Mouse (Mus musculus): ENCODE data around the gene Megf11. TPM values are rescaled to one million over a fixed set of nuclear protein-coding genes. Genes with fewer than 3 reads are reported as not detected.
A peak's percentile ranks its signal among the peaks of the same experiment; 100 is the strongest.

The Megf11 gene
- polyA plus RNA-seq, 1 experiment from 2014 or later = 18.0 TPM

GRCm38 (mm10) chr9:64532711-64533242 lies 147.4 kb downstream of the Megf11 start:
- Histone ChIP-seq H3K9me3 (no peaks in the 10 kb centered on the region), H3K27ac (replicated peaks) (no peak overlapping the region), H3K36me3 (no peaks in the 10 kb centered on the region), H3K4me3 (no peak overlapping the region), H3K4me2 (no peak overlapping the region), H3K9ac (no peak overlapping the region), H3K4me1 (replicated peaks) (peaks cover 38% of the 10 kb centered on the region), H3K27me3 (peaks cover 3% of the 10 kb centered on the region; the same call in 1 of the 2 replicates)
- WGBS = 64% methylated on average over 4 of the region's 4 CpGs
- no peak for ATAC-seq (ENCODE audit: low read depth)

GRCm38 (mm10) chr9:64533488-64534119 lies 148.2 kb downstream of the Megf11 start:
- H3K4me3 ChIP-seq = no peak overlapping the region
- H3K4me2 ChIP-seq = no peak overlapping the region
- peaks cover 38% of the 10 kb centered on the region for H3K4me1 ChIP-seq (replicated peaks)
- WGBS = 24% methylated on average over 15 of the region's 15 CpGs
- no peaks in the 10 kb centered on the region for H3K36me3 ChIP-seq
- H3K9ac ChIP-seq = no peak overlapping the region
- no peaks in the 10 kb centered on the region for H3K9me3 ChIP-seq
- peak; percentile 64 for ATAC-seq (ENCODE audit: low read depth)
- H3K27ac ChIP-seq (replicated peaks) = no peak overlapping the region
- H3K27me3 ChIP-seq = peaks cover 5% of the 10 kb centered on the region

DNA sequence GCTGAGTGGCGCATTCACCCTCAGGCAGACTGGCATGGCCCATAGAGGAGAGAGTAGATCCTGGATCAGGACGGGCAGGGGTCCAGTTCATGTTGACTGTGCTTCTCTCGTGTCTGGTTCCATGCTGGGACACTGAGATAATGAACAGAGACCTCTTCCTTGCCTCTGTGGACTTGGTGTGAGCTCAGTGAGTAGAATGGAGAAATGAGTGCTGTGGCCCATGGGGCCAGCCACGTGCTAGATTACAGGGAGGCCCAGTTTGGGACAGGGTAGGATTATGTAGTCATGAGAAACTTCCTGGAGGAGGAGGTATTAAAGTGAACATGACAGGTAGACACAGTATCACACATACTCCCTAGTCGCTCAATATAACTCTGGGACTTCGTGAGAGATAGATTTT lies 148.9 kb downstream of the Megf11 start:
- no peak for ATAC-seq (ENCODE audit: low read depth)
- Histone ChIP-seq H3K36me3 (no peaks in the 10 kb centered on the region), H3K4me3 (no peak overlapping the region), H3K4me1 (replicated peaks) (peaks cover 32% of the 10 kb centered on the region), H3K27ac (replicated peaks) (no peak overlapping the region), H3K9me3 (no peaks in the 10 kb centered on the region), H3K9ac (no peak overlapping the region), H3K27me3 (peaks cover 7% of the 10 kb centered on the region), H3K4me2 (no peak overlapping the region)
- WGBS = 72% methylated on average over 6 of the region's 6 CpGs

DNA sequence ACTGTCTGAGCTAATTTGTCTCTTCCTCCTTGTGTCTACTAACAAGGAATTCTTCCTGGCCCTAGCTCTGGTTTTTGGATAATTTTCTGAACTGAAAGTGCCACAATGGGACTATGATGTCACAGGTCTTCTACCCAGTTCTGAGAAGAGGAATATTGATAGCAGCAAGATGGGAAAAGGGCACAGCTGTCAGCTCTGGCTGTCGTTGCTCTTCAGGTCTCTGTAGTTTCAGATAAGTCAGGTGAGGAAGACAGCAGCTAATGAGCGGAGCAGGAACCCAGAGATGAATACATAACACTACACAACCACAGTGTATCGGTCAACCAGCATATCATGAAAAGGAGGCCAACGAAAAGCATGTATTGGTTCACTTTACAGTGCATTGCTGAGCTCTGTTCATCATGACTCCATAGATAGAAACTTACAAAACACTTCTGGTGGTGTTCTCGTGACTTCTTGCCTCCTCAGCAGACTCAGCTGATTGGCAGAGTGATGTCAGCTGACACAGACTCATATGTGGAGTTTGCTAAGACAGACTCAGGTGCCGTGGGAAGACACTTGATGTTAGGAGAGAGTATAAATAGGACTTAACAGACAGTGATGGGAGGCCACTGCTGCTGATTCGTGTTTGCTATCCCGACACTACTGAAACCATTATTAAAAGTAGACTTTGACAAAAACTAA lies 149.6 kb downstream of the Megf11 start:
- Histone ChIP-seq H3K4me1 (replicated peaks) (peaks cover 28% of the 10 kb centered on the region), H3K9me3 (no peaks in the 10 kb centered on the region), H3K36me3 (no peaks in the 10 kb centered on the region), H3K4me2 (no peak overlapping the region), H3K4me3 (no peak overlapping the region), H3K9ac (no peak overlapping the region), H3K27ac (replicated peaks) (no peak overlapping the region), H3K27me3 (peaks cover 10% of the 10 kb centered on the region)
- ATAC-seq (ENCODE audit: low read depth) = no peak
- WGBS = 89% methylated on average over 8 of the region's 8 CpGs

GRCm38 (mm10) chr9:64537821-64538220 lies 152.4 kb downstream of the Megf11 start:
- 74% methylated on average over 4 of the region's 4 CpGs for WGBS
- H3K9me3 ChIP-seq = no peaks in the 10 kb centered on the region
- no peak overlapping the region for H3K4me3 ChIP-seq
- no peak overlapping the region for H3K9ac ChIP-seq
- ATAC-seq (ENCODE audit: low read depth) = no peak
- H3K4me1 ChIP-seq (replicated peaks) = peaks cover 37% of the 10 kb centered on the region
- H3K36me3 ChIP-seq = no peaks in the 10 kb centered on the region
- H3K27ac ChIP-seq (replicated peaks) = no peak overlapping the region
- H3K27me3 ChIP-seq = peaks cover 17% of the 10 kb centered on the region
- H3K4me2 ChIP-seq = no peak overlapping the region

DNA sequence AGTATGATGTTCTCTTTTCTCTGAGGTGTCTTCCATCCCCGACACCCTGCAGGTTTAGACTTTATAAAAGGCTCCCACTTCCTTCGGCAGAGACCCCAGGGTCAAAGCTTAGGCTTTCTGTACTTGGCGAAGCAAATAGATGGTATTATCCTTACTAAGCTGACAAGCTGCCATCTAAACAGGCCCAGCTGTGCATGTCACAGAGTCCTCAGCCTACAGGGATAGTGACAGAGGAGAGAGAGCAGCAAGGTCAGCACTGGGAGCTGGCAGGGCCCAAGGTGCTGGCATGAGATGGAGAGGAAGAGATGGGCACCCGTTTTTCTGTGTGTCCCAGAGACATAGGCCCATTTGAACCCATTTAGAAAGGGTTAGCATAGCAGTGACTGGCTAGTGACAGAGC lies 156.8 kb downstream of the Megf11 start:
- no peak overlapping the region for H3K27ac ChIP-seq (replicated peaks)
- no peak overlapping the region for H3K4me2 ChIP-seq
- ATAC-seq (ENCODE audit: low read depth) = no peak
- WGBS = 84% methylated on average over 4 of the region's 4 CpGs
- peaks cover 14% of the 10 kb centered on the region for H3K27me3 ChIP-seq
- H3K4me3 ChIP-seq = no peak overlapping the region
- H3K4me1 ChIP-seq (replicated peaks) = peaks cover 25% of the 10 kb centered on the region
- H3K9me3 ChIP-seq = no peaks in the 10 kb centered on the region
- no peaks in the 10 kb centered on the region for H3K36me3 ChIP-seq
- no peak overlapping the region for H3K9ac ChIP-seq

- Histone ChIP-seq H3K4me3 (no peak overlapping the region), H3K27ac (replicated peaks) (no peak overlapping the region), H3K9me3 (no peaks in the 10 kb centered on the region), H3K4me1 (replicated peaks) (peaks cover 33% of the 10 kb centered on the region), H3K27me3 (peaks cover 14% of the 10 kb centered on the region; the same call in 1 of the 2 replicates), H3K9ac (no peak overlapping the region), H3K36me3 (no peaks in the 10 kb centered on the region), H3K4me2 (no peak overlapping the region)
- ATAC-seq (ENCODE audit: low read depth) = no peak
- WGBS = 40% methylated on average over 7 of the region's 7 CpGs
Measured at GRCm38 (mm10) chr9:64543125-64543524, 157.7 kb downstream of the Megf11 start.

- Histone ChIP-seq H3K27me3 (0 out of 2 replicates have a peak, but pooled peaks cover 3% of the 10 kb centered on the region), H3K9ac (no peak overlapping the region), H3K4me2 (no peak overlapping the region), H3K36me3 (no peaks in the 10 kb centered on the region), H3K4me3 (no peak overlapping the region), H3K4me1 (replicated peaks) (peaks cover 49% of the 10 kb centered on the region), H3K27ac (replicated peaks) (peak overlapping the region; percentile 4; the same call in 1 of the 2 replicates), H3K9me3 (no peaks in the 10 kb centered on the region)
- WGBS = 53% methylated on average over 7 of the region's 7 CpGs
- no peak for ATAC-seq (ENCODE audit: low read depth)
Measured at GRCm38 (mm10) chr9:64546344-64546991, 161.0 kb downstream of the Megf11 start.

GRCm38 (mm10) chr9:64548332-64548731 lies 162.9 kb downstream of the Megf11 start:
- H3K36me3 ChIP-seq = no peaks in the 10 kb centered on the region
- H3K27ac ChIP-seq (replicated peaks) = no peak overlapping the region
- H3K4me1 ChIP-seq (replicated peaks) = peaks cover 43% of the 10 kb centered on the region
- H3K4me2 ChIP-seq = no peak overlapping the region
- no peak for ATAC-seq (ENCODE audit: low read depth)
- H3K4me3 ChIP-seq = no peak overlapping the region
- WGBS = 74% methylated on average over 6 of the region's 6 CpGs
- H3K9ac ChIP-seq = no peak overlapping the region
- no peaks in the 10 kb centered on the region for H3K27me3 ChIP-seq
- H3K9me3 ChIP-seq = no peaks in the 10 kb centered on the region

DNA sequence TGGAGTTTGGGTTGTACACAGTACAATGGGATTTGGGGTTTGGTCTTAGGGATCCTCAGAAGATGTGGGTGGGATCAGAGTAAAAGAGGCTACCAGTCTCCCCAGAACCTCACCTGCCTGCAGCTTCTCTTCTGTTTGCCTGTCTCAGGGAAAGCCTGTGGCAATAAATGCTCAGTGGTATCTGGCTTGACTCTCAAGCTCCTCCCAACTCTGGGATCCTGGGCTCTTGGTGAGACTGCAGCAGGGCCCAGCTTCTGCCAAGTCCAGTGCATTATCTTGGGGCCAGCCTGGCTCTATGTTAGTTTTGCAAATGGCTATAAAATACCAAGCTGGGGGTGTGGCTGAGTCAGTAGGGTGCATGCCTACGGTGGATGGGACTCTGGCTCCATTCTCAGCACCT lies 165.9 kb downstream of the Megf11 start:
- Histone ChIP-seq H3K9ac (no peak overlapping the region), H3K4me2 (no peak overlapping the region), H3K36me3 (no peaks in the 10 kb centered on the region), H3K4me3 (no peak overlapping the region), H3K4me1 (replicated peaks) (peaks cover 65% of the 10 kb centered on the region), H3K27ac (replicated peaks) (no peak overlapping the region), H3K9me3 (no peaks in the 10 kb centered on the region), H3K27me3 (peaks cover 3% of the 10 kb centered on the region; the same call in 1 of the 2 replicates)
- 77% methylated on average over 1 of the region's 1 CpGs for WGBS
- no peak for ATAC-seq (ENCODE audit: low read depth)

DNA sequence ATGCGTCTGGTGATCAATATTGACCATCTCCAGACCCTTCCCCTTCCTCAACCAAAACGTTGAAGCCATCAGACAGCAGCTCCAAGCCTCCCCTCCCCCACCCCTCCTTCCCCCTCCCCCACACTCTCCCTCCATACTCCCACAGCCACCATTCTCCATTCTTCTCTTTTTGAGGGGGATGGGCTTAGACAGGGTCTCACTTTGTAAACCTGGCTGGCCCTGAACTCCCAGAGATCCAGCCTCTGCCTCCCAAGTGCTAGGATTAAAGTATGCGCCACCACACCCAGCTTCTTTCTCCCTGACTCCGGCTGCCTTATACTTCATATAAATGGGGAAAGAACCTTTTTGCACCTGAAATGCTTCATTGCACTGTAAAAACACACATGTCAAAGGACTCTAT lies 166.6 kb downstream of the Megf11 start:
- no peak for ATAC-seq (ENCODE audit: low read depth)
- no peak overlapping the region for H3K9ac ChIP-seq
- H3K36me3 ChIP-seq = no peaks in the 10 kb centered on the region
- H3K27ac ChIP-seq (replicated peaks) = no peak overlapping the region
- no peaks in the 10 kb centered on the region for H3K9me3 ChIP-seq
- peaks cover 61% of the 10 kb centered on the region for H3K4me1 ChIP-seq (replicated peaks)
- H3K4me3 ChIP-seq = no peak overlapping the region
- peaks cover 3% of the 10 kb centered on the region; the same call in 1 of the 2 replicates for H3K27me3 ChIP-seq
- H3K4me2 ChIP-seq = no peak overlapping the region
- WGBS = 69% methylated on average over 4 of the region's 4 CpGs

DNA sequence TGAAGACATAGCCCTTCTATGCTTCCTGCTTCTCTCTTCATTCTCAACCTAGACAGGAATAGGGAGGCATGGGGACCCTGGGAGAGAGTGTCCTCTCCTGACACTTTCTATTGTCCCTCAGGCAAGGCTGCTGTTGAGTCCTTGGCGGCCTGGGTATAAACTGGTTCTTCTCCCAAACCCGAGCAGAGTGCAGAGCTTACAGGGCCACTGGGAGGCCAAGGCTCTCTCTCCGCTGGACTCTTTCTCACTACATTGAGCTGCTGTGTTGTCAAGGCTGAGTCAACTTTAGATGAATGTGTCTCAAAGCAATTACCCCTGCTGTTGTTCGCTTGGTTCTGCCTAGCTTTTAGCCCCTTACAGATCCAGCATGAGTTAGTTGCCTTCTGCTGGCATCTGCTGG lies 168.0 kb downstream of the Megf11 start:
- no peak overlapping the region for H3K4me3 ChIP-seq
- no peak for ATAC-seq (ENCODE audit: low read depth)
- no peak overlapping the region for H3K27ac ChIP-seq (replicated peaks)
- H3K4me2 ChIP-seq = no peak overlapping the region
- peaks cover 48% of the 10 kb centered on the region for H3K4me1 ChIP-seq (replicated peaks)
- H3K36me3 ChIP-seq = no peaks in the 10 kb centered on the region
- peaks cover 3% of the 10 kb centered on the region; the same call in 1 of the 2 replicates for H3K27me3 ChIP-seq
- H3K9ac ChIP-seq = no peak overlapping the region
- 63% methylated on average over 4 of the region's 4 CpGs for WGBS
- no peaks in the 10 kb centered on the region for H3K9me3 ChIP-seq

All from neural tube, embryonic 13.5 days (tissue).